Mouse (Mus musculus) MEL (cell line): ENCODE measurements at regions not wholly inside any gene's neighbourhood (a gene's known extent, or its start where the extent isn't known, plus 50 kb on each side); places are given as distances from the start of the nearest gene placed in this dataset.

Experiments used
- DNase-seq: peaks from one replicate; pipeline ENCODE4 v3.0.0; 2011; ENCODE audit warnings: low read depth, low spot score
- H3K27ac ChIP-seq: 2 replicates; pipeline ENCODE4 v1.5.1; 2012; ENCODE audit warnings: low read depth, mild to moderate bottlenecking, control low read depth, low read length, moderate library complexity; ENCODE audit not compliant: control insufficient read depth
- H3K27me3 ChIP-seq, 2 experiments: fragments of 150-350 bp in 1 of 2; sonication (generic) in 1 of 2; 2 replicates each; pipeline ENCODE4 v1.6.1; 2012; ENCODE audit warnings: low read length in 2 of 2, mild to moderate bottlenecking in 2 of 2, improper control_type of control experiment in 1 of 2, moderate library complexity in 1 of 2; ENCODE audit not compliant: insufficient read depth in 2 of 2, control insufficient read depth in 1 of 2
- H3K36me3 ChIP-seq, 2 experiments: 2 replicates each; pipeline ENCODE4 v1.6.1; 2012 to 2014; ENCODE audit warnings: low read length in 2 of 2, improper control_type of control experiment in 1 of 2, inconsistent platforms in 1 of 2, mild to moderate bottlenecking in 1 of 2; ENCODE audit not compliant: insufficient read depth in 2 of 2, control insufficient read depth in 1 of 2
- H3K4me1 ChIP-seq, 2 experiments: fragments of 150-350 bp in 1 of 2; sonication (generic) in 1 of 2; 2 replicates each; pipeline ENCODE4 v1.6.1; 2012; ENCODE audit warnings: low read length in 2 of 2, improper control_type of control experiment in 1 of 2, mild to moderate bottlenecking in 1 of 2; ENCODE audit not compliant: insufficient read depth in 2 of 2, control insufficient read depth in 1 of 2
- H3K4me3 ChIP-seq, 2 experiments: fragments of 150-350 bp in 1 of 2; sonication (generic) in 1 of 2; 2 replicates each; pipeline ENCODE4 v1.5.1; 2012; ENCODE audit warnings: low read depth in 2 of 2, low read length in 2 of 2, mild to moderate bottlenecking in 2 of 2, moderate library complexity in 2 of 2, control low read depth in 1 of 2, improper control_type of control experiment in 1 of 2; ENCODE audit not compliant: control insufficient read depth in 1 of 2, insufficient read depth in 1 of 2
- H3K79me2 ChIP-seq: 2 replicates; pipeline ENCODE4 v1.6.1; 2012; ENCODE audit warnings: mild to moderate bottlenecking, low read length, moderate library complexity; ENCODE audit not compliant: control insufficient read depth, poor library complexity, insufficient read depth
- H3K9ac ChIP-seq: 2 replicates; pipeline ENCODE4 v1.6.1; 2012; ENCODE audit warnings: low read depth, mild to moderate bottlenecking, control low read depth, low read length, moderate library complexity; ENCODE audit not compliant: control insufficient read depth, poor library complexity, severe bottlenecking
- H3K9me3 ChIP-seq: fragments of 150-350 bp; sonication (generic); replicated peaks from 2 replicates; pipeline ENCODE4 v1.6.1; 2012; ENCODE audit warnings: mild to moderate bottlenecking, low read length, improper control_type of control experiment, moderate library complexity; ENCODE audit not compliant: insufficient read depth
- BHLHE40 ChIP-seq: IDR thresholded peaks from 2 replicates; pipeline ENCODE4 v1.6.1; 2012; ENCODE audit warnings: low read depth, mild to moderate bottlenecking, inconsistent platforms, low read length, improper control_type of control experiment, borderline replicate concordance
- CHD1 ChIP-seq: IDR thresholded peaks from 2 replicates; pipeline ENCODE4 v1.6.1; 2012; ENCODE audit warnings: low read depth, mild to moderate bottlenecking, inconsistent platforms, low read length, improper control_type of control experiment
- CHD2 ChIP-seq: IDR thresholded peaks from 2 replicates; pipeline ENCODE4 v1.6.1; 2011; ENCODE audit warnings: low read length, improper control_type of control experiment
- E2F4 ChIP-seq: IDR thresholded peaks from 2 replicates; pipeline ENCODE4 v1.6.1; 2011; ENCODE audit warnings: low read depth, low read length, improper control_type of control experiment, borderline replicate concordance
- ELF1 ChIP-seq: IDR thresholded peaks from 2 replicates; pipeline ENCODE4 v1.6.1; 2014; ENCODE audit warnings: low read depth, mild to moderate bottlenecking, inconsistent platforms, low read length, improper control_type of control experiment, moderate library complexity
- ETS1 ChIP-seq: IDR thresholded peaks from 2 replicates; pipeline ENCODE4 v1.6.1; 2012; ENCODE audit warnings: low read depth, mild to moderate bottlenecking, inconsistent platforms, low read length, improper control_type of control experiment, moderate library complexity
- GATA1 ChIP-seq: IDR thresholded peaks from 2 replicates; pipeline ENCODE4 v1.6.1; 2011; ENCODE audit warnings: low read depth, low read length, improper control_type of control experiment
- HCFC1 ChIP-seq: IDR thresholded peaks from 2 replicates; pipeline ENCODE4 v1.6.1; 2012; ENCODE audit warnings: low read depth, mild to moderate bottlenecking, inconsistent platforms, low read length, improper control_type of control experiment, moderate library complexity
- JUND ChIP-seq: IDR thresholded peaks from 2 replicates; pipeline ENCODE4 v1.6.1; 2011; ENCODE audit warnings: low read depth, mild to moderate bottlenecking, improper control_type of control experiment, low read length
- MAFK ChIP-seq: IDR thresholded peaks from 2 replicates; pipeline ENCODE4 v1.6.1; 2011; ENCODE audit warnings: low read depth, mild to moderate bottlenecking, low read length, improper control_type of control experiment, borderline replicate concordance
- MAX ChIP-seq: IDR thresholded peaks from 2 replicates; pipeline ENCODE4 v1.6.1; 2011; ENCODE audit warnings: low read length, improper control_type of control experiment
- MXI1 ChIP-seq: IDR thresholded peaks from 2 replicates; pipeline ENCODE4 v1.6.1; 2011; ENCODE audit warnings: mild to moderate bottlenecking, low read depth, low read length, improper control_type of control experiment
- MYB ChIP-seq: IDR thresholded peaks from 2 replicates; pipeline ENCODE4 v1.6.1; 2011; ENCODE audit warnings: mild to moderate bottlenecking, low read depth, low read length, improper control_type of control experiment
- MYC ChIP-seq: IDR thresholded peaks from 2 replicates; pipeline ENCODE4 v1.6.1; 2011; ENCODE audit warnings: low read depth, mild to moderate bottlenecking, low read length, improper control_type of control experiment, moderate library complexity
- NELFE ChIP-seq: IDR thresholded peaks from 2 replicates; pipeline ENCODE4 v1.6.1; 2011; ENCODE audit warnings: low read depth, low read length, improper control_type of control experiment
- POLR2AphosphoS2 ChIP-seq: IDR thresholded peaks from 2 replicates; pipeline ENCODE4 v1.6.1; 2011; ENCODE audit warnings: low read length, improper control_type of control experiment
- POLR2AphosphoS5 ChIP-seq: IDR thresholded peaks from 2 replicates; pipeline ENCODE4 v1.6.1; 2012; ENCODE audit warnings: low read depth, borderline replicate concordance, mild to moderate bottlenecking, inconsistent platforms, low read length, moderate library complexity, mixed read lengths
- RAD21 ChIP-seq: IDR thresholded peaks from 2 replicates; pipeline ENCODE4 v1.6.1; 2011; ENCODE audit warnings: mild to moderate bottlenecking, low read depth, low read length, improper control_type of control experiment
- SIN3A ChIP-seq: IDR thresholded peaks from 2 replicates; pipeline ENCODE4 v1.6.1; 2012; ENCODE audit warnings: low read length, improper control_type of control experiment, inconsistent platforms
- SMC3 ChIP-seq: IDR thresholded peaks from 2 replicates; pipeline ENCODE4 v1.6.1; 2011; ENCODE audit warnings: low read depth, low read length, improper control_type of control experiment
- TAL1 ChIP-seq: IDR thresholded peaks from 2 replicates; pipeline ENCODE4 v1.6.1; 2012; ENCODE audit warnings: mild to moderate bottlenecking, inconsistent platforms, low read length, moderate library complexity, mixed read lengths
- TBP ChIP-seq: IDR thresholded peaks from 2 replicates; pipeline ENCODE4 v1.8.0; 2011; ENCODE audit warnings: low read depth, low read length, improper control_type of control experiment
- UBTF ChIP-seq: IDR thresholded peaks from 2 replicates; pipeline ENCODE4 v1.6.1; 2012; ENCODE audit warnings: low read depth, mild to moderate bottlenecking, inconsistent platforms, low read length, improper control_type of control experiment, moderate library complexity, borderline replicate concordance; ENCODE audit not compliant: insufficient read depth
- ZKSCAN1 ChIP-seq: IDR thresholded peaks from 2 replicates; pipeline ENCODE4 v1.6.1; 2012; ENCODE audit warnings: low read depth, mild to moderate bottlenecking, inconsistent platforms, low read length, improper control_type of control experiment, moderate library complexity

- no peak overlapping the region for H3K4me3 ChIP-seq
- no peak overlapping the region for H3K27ac ChIP-seq
- no peaks in the 10 kb centered on the region for H3K4me1 ChIP-seq
- DNase-seq = no peak
- no peak for TF ChIP-seq TAL1
- TF ChIP-seq TBP = no peak
- no peak for TF ChIP-seq CHD1
- TF ChIP-seq MAFK = no peak
- no peak for TF ChIP-seq E2F4
- TF ChIP-seq MXI1 = no peak
- no peak for TF ChIP-seq HCFC1
- TF ChIP-seq MYB = no peak
- TF ChIP-seq UBTF = no peak
- no peaks in the 10 kb centered on the region for H3K79me2 ChIP-seq
- H3K36me3 ChIP-seq = no peaks in the 10 kb centered on the region
- no peaks in the 10 kb centered on the region for H3K9me3 ChIP-seq
- H3K27me3 ChIP-seq = no peaks in the 10 kb centered on the region
- H3K9ac ChIP-seq = no peak overlapping the region
These were observed 165.3 kb upstream of the Ankrd55 start for GRCm38 (mm10) chr13:112122842-112123373.

DNA sequence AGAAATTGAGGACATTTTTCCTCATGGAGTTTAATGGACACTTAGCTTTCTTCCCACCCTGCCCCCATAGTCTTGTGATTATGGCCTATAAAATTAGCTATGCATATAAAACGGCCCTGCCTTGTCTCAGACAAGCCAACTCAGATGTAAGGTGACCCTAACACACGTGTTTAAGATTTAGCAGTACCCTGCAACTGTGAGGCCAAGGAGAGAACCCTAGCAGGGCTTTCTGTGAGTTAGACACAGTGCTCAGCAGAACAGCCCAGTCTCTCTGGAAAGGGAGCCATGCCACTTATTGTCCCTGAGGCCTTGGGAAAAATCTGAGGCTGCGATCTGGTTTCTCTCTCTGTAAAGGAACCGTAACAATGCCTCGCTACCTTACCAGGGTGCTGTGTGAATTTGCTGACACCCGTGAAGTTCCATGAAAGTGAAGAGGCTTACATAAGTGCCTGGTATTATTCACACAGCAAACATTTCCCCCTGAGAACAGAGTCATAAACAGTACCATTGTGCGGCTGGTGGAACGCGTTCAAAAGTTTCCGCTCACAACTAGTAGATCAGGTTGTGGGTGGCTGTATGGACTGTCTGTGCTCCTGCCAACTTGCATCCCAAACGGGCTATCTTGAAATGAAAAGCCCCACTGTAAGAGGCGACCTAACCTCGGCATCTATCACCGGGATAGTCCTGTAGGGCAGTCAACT, 162.3 kb upstream of the Ankrd55 start:
- Histone ChIP-seq H3K4me1 (no peaks in the 10 kb centered on the region), H3K36me3 (no peaks in the 10 kb centered on the region), H3K4me3 (no peak overlapping the region), H3K27ac (no peak overlapping the region), H3K27me3 (no peaks in the 10 kb centered on the region), H3K9me3 (no peaks in the 10 kb centered on the region), H3K9ac (no peak overlapping the region), H3K79me2 (no peaks in the 10 kb centered on the region)
- no peak for TF ChIP-seq MYC
- no peak for TF ChIP-seq UBTF
- no peak for TF ChIP-seq ETS1
- no peak for TF ChIP-seq GATA1
- no peak for TF ChIP-seq POLR2AphosphoS2
- no peak for TF ChIP-seq BHLHE40
- TF ChIP-seq NELFE = no peak
- TF ChIP-seq MAFK = no peak
- TF ChIP-seq CHD1 = no peak
- TF ChIP-seq CHD2 = no peak
- TF ChIP-seq ELF1 = no peak
- no peak for TF ChIP-seq ZKSCAN1
- TF ChIP-seq POLR2AphosphoS5 = no peak
- no peak for TF ChIP-seq JUND
- no peak for TF ChIP-seq RAD21
- no peak for TF ChIP-seq SMC3
- TF ChIP-seq SIN3A = no peak
- no peak for TF ChIP-seq MAX
- no peak for DNase-seq
